Mouse (Mus musculus) kidney, adult 10 weeks (tissue): ENCODE data around the gene Prame. TPM values are rescaled to one million over a fixed set of nuclear protein-coding genes. Genes with fewer than 3 reads are reported as not detected.

Experiments used
- polyA plus RNA-seq: library from polyadenylated mRNA; stranded (reverse); fragments of 350-450 nt; fragmentation: Illumina TruSeq; extraction: RNeasy Lipid Tissue Mini Kit (QIAGEN cat#74804); gene quantifications from one replicate; pipeline ENCODE4 v1.2.3, GENCODE M21; 2014; ENCODE audit warnings: low read depth, low replicate concordance

The Prame gene
- polyA plus RNA-seq, result not detected

DNA sequence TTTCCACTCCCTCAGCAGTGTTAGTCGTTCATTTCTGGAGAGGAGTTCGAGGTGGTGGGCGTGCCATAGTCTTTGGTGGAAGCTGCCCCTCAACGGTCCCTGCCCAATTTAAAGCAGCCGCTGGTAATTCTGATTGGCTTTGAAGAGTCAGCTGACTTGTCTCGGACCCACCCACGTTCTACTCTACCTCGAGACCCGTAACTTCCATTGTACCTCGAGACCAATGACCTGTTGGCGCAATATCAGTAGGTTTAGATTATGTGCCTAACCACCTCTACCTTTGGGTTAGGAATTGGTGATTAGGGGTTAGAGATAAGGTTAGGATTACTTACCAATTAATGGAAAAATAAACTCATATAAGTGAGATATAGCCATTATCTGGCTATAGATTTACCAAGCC is at the start of gene Prame:
Gene Prame (minus strand): TSS at position 101 of the 400 bp plus-strand sequence.

GRCm38 (mm10) chrX:135598677-135599076 is 28.8 kb downstream of the Prame start, which contains the start of gene Nxf7:
Gene Nxf7, minus strand, starts transcription at chrX:135598777.

Other genes starting within 250 kb of the Prame start
- gene Gm7903, start 193.9 kb downstream of the Prame start, polyA plus RNA-seq, result not detected
- gene AV320801, start 133.1 kb downstream of the Prame start, polyA plus RNA-seq, result not detected
- not detected for gene Nxf7, start 28.9 kb downstream of the Prame start, polyA plus RNA-seq
- not detected for gene Tcp11x2, start 66.1 kb upstream of the Prame start, polyA plus RNA-seq
- not detected for gene Tmsb15a, start 97.6 kb upstream of the Prame start, polyA plus RNA-seq
- gene Armcx5, start 115.0 kb upstream of the Prame start, polyA plus RNA-seq, result 8.2 TPM
- 31.5 TPM for gene Gprasp1, start 115.0 kb upstream of the Prame start, polyA plus RNA-seq
- 26.7 TPM for gene Bhlhb9, start 169.9 kb upstream of the Prame start, polyA plus RNA-seq
- 3.8 TPM for gene Gprasp2, start 211.3 kb upstream of the Prame start, polyA plus RNA-seq